Mouse (Mus musculus): ENCODE measurements at regions not wholly inside any gene's neighbourhood (a gene's known extent, or its start where the extent isn't known, plus 50 kb on each side); places are given as distances from the start of the nearest gene placed in this dataset.

- DNase-seq: no peak
These were observed 202.4 kb upstream of the Gm6657 start for GRCm38 (mm10) chr12:77991627-77992026.

GRCm38 (mm10) chr12:77994176-77994575 lies 199.9 kb upstream of the Gm6657 start:
- DNase-seq: no peak

- DNase-seq: no peak
These were observed 196.1 kb upstream of the Gm6657 start for GRCm38 (mm10) chr12:77997916-77998315.

GRCm38 (mm10) chr12:78000401-78000800 lies 193.6 kb upstream of the Gm6657 start:
- no peak for DNase-seq

GRCm38 (mm10) chr12:78001846-78002245 lies 192.2 kb upstream of the Gm6657 start:
- no peak for DNase-seq

GRCm38 (mm10) chr12:78033766-78034165 lies 160.3 kb upstream of the Gm6657 start:
- no peak for DNase-seq

GRCm38 (mm10) chr12:78046582-78046981 lies 147.5 kb upstream of the Gm6657 start:
- no peak for DNase-seq

- DNase-seq: peak; percentile 12 to 51
These were observed 138.1 kb upstream of the Gm6657 start for GRCm38 (mm10) chr12:78055956-78056355.

GRCm38 (mm10) chr12:78057166-78057565 lies 136.9 kb upstream of the Gm6657 start:
- no peak for DNase-seq

GRCm38 (mm10) chr12:78059965-78060364 lies 134.1 kb upstream of the Gm6657 start:
- DNase-seq: no peak

- no peak for DNase-seq
These were observed 128.0 kb upstream of the Gm6657 start for GRCm38 (mm10) chr12:78066024-78066423.

GRCm38 (mm10) chr12:78072935-78073334 lies 121.1 kb upstream of the Gm6657 start:
- DNase-seq: no peak

GRCm38 (mm10) chr12:78074290-78074802 lies 119.7 kb upstream of the Gm6657 start:
- no peak for DNase-seq

GRCm38 (mm10) chr12:78077285-78077684 lies 116.8 kb upstream of the Gm6657 start:
- no peak for DNase-seq

GRCm38 (mm10) chr12:78082163-78082562 lies 111.9 kb upstream of the Gm6657 start:
- DNase-seq: no peak

GRCm38 (mm10) chr12:78086016-78086415 lies 108.0 kb upstream of the Gm6657 start:
- DNase-seq: no peak

- DNase-seq: no peak
These were observed 106.1 kb upstream of the Gm6657 start for GRCm38 (mm10) chr12:78087921-78088320.

- DNase-seq: peak; percentile 38 to 78
These were observed 99.6 kb upstream of the Gm6657 start for GRCm38 (mm10) chr12:78094471-78094870.

- DNase-seq: no peak
These were observed 98.7 kb upstream of the Gm6657 start for GRCm38 (mm10) chr12:78095352-78095751.

GRCm38 (mm10) chr12:78095916-78096315 lies 98.1 kb upstream of the Gm6657 start:
- no peak for DNase-seq

GRCm38 (mm10) chr12:78097119-78097518 lies 96.9 kb upstream of the Gm6657 start:
- DNase-seq: no peak

GRCm38 (mm10) chr12:78097692-78098091 lies 96.3 kb upstream of the Gm6657 start:
- no peak for DNase-seq

- peak in 1 of 2 experiments; percentile 16 for DNase-seq
These were observed 95.3 kb upstream of the Gm6657 start for GRCm38 (mm10) chr12:78098765-78099194.

GRCm38 (mm10) chr12:78099761-78100160 lies 94.3 kb upstream of the Gm6657 start:
- no peak for DNase-seq

- peak in 1 of 2 experiments; percentile 58 for DNase-seq
These were observed 93.3 kb upstream of the Gm6657 start for GRCm38 (mm10) chr12:78100756-78101155.

Data from kidney, adult 8-10 months (tissue).